Mouse (Mus musculus) forebrain, postnatal 0 days (tissue): ENCODE data around the gene Tulp3. TPM values are rescaled to one million over a fixed set of nuclear protein-coding genes. Genes with fewer than 3 reads are reported as not detected.

Source experiments
- ATAC-seq: fragments of 200-750 bp; cut with Nextera tagmentation; 2 replicates; pipeline ENCODE4 v1.8.0; 2017; ENCODE audit warnings: mild to moderate bottlenecking, moderate library complexity
- DNase-seq: peaks from one replicate; pipeline ENCODE4 v3.0.0-alpha.2; 2015
- H3K27ac ChIP-seq: fragments of 300-500 bp; sonication (generic); 2 replicates; pipeline ENCODE4 v1.5.1; 2014; ENCODE audit warnings: low read depth, mild to moderate bottlenecking, antibody characterized with exemption, low read length, moderate library complexity, mixed read lengths
- H3K27me3 ChIP-seq: fragments of 300-500 bp; sonication (generic); 2 replicates; pipeline ENCODE4 v1.6.1; 2014; ENCODE audit warnings: mild to moderate bottlenecking, low read length, mixed read lengths; ENCODE audit not compliant: insufficient read depth
- H3K36me3 ChIP-seq: fragments of 300-500 bp; sonication (generic); 2 replicates; pipeline ENCODE4 v1.6.1; 2014; ENCODE audit warnings: mild to moderate bottlenecking, moderate library complexity; ENCODE audit not compliant: insufficient read depth
- H3K4me1 ChIP-seq: fragments of 300-500 bp; sonication (generic); 2 replicates; pipeline ENCODE4 v1.6.1; 2014; ENCODE audit warnings: antibody characterized with exemption; ENCODE audit not compliant: insufficient read depth
- H3K4me2 ChIP-seq: fragments of 300-500 bp; sonication (generic); 2 replicates; pipeline ENCODE4 v1.6.1; 2014; ENCODE audit warnings: low read depth, mild to moderate bottlenecking, moderate library complexity
- H3K4me3 ChIP-seq: fragments of 300-500 bp; sonication (generic); 2 replicates; pipeline ENCODE4 v1.5.1; 2014; ENCODE audit warnings: low read depth, low read length, mixed read lengths
- H3K9ac ChIP-seq: fragments of 300-500 bp; sonication (generic); 2 replicates; pipeline ENCODE4 v1.6.1; 2014; ENCODE audit warnings: mild to moderate bottlenecking
- H3K9me3 ChIP-seq: fragments of 300-500 bp; sonication (generic); 2 replicates; pipeline ENCODE4 v1.6.1; 2016; ENCODE audit warnings: low read length
- CTCF ChIP-seq: sonication (generic); IDR thresholded peaks from 2 replicates; pipeline ENCODE4 v1.5.1; 2016; ENCODE audit warnings: antibody characterized with exemption, control low read depth, low read depth
- WGBS: fragments of 180-500 bp; shearing (Covaris S2); extraction: QIAGEN DNeasy Blood & Tissue Kit; methylation state at CpG from one replicate; pipeline ENCODE4 v1.1.7; 2014; 5-methylcytosine and 5-hydroxymethylcytosine counted together
- polyA plus RNA-seq: library from polyadenylated mRNA; unstranded; fragments of >200 nt; fragmentation: Nextera tagmentation; extraction: Ambion mirVana; gene quantifications from 2 replicates; pipeline ENCODE4 v1.2.1, GENCODE M21; 2015
- total RNA-seq: library from RNA; depleted of rRNA; stranded (reverse); fragments of >200 nt; gene quantifications from 2 replicates; pipeline ENCODE4 v1.2.3, GENCODE M21; 2014

Tulp3 gene
- total and polyA plus RNA-seq, 2 experiments from 2014 or later: 11.0 to 13.5 TPM

DNA sequence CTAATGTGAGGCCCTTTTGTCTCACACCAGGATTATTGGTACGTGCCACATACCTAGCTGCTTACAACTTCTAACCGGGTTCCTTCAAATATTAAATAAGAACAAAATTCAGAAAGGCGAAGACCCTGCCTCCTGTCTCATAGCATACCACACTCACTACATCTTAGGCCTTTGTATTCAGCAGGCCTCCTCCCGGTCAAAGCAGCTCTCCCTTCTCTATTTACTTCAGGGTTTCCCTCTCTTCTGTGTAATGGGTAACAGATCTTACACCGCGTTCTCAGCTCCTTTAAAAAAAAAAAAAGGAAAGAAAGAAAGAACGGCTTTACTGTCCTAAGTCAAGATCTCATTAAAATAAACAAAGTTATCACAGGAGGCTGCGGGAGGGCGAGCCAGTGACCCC is 6.2 kb upstream of the Tulp3 start:
- Histone ChIP-seq H3K4me3 (peak overlapping the region; percentile 78), H3K9ac (peak overlapping the region; percentile 76), H3K9me3 (no peaks in the 10 kb centered on the region), H3K4me2 (peak overlapping the region; percentile 100), H3K36me3 (peaks cover 10% of the 10 kb centered on the region), H3K27me3 (no peaks in the 10 kb centered on the region), H3K27ac (peak overlapping the region; percentile 88; the same call in 1 of the 2 replicates), H3K4me1 (peaks cover 12% of the 10 kb centered on the region)
- no peak for DNase-seq
- ATAC-seq: no peak
- 14% methylated on average over 9 of the region's 9 CpGs for WGBS
- no peak for TF ChIP-seq CTCF

- Histone ChIP-seq H3K4me3 (no peak overlapping the region), H3K36me3 (peaks cover 10% of the 10 kb centered on the region), H3K4me2 (no peak overlapping the region), H3K9ac (no peak overlapping the region), H3K9me3 (no peaks in the 10 kb centered on the region), H3K27ac (no peak overlapping the region), H3K4me1 (peaks cover 19% of the 10 kb centered on the region), H3K27me3 (no peaks in the 10 kb centered on the region)
- peak; percentile 82 for DNase-seq
- WGBS: 4% methylated on average over 2 of the region's 2 CpGs
- ATAC-seq: no peak
- TF ChIP-seq CTCF: peak; percentile 89
Observed at GRCm38 (mm10) chr6:128358999-128359398, 3.3 kb upstream of the Tulp3 start.

DNA sequence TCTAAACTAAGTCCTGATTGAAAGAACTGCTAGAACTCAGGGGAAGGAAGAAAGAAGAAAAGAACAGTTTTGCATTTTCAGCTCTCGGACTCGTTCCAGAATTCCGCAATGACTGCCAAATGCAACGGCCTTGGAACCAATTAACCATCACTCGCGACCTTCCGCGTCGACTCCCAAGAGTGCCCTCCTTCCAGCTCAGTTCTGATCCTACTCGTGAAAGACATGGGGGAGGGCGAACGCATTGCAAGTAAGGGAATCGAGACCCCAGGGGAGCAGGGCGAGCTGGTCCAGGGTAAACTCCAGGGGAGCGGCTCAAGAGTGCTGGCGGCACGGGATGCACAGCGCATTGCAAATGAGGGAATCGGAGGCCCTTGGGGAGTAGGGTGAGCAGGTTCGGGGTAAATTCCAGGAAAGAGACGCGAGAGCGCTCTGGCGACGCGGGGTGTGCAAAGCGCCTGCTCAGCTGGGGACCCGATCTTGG is 410 bp downstream of the Tulp3 start:
- Histone ChIP-seq H3K9ac (peak overlapping the region; percentile 79), H3K4me3 (peak overlapping the region; percentile 73), H3K36me3 (peaks cover 10% of the 10 kb centered on the region), H3K27ac (peak overlapping the region; percentile 89), H3K4me2 (peak overlapping the region; percentile 66), H3K4me1 (peaks cover 7% of the 10 kb centered on the region; the same call in 1 of the 2 replicates), H3K9me3 (no peaks in the 10 kb centered on the region), H3K27me3 (no peaks in the 10 kb centered on the region)
- WGBS: under 1% methylated on average over 26 of the region's 28 CpGs
- ATAC-seq (peak; percentile 79), DNase-seq (peak; percentile 79)
- no peak for TF ChIP-seq CTCF

GRCm38 (mm10) chr6:128354140-128354539 is 1.5 kb downstream of the Tulp3 start:
- DNase-seq (no peak), ATAC-seq (no peak)
- Histone ChIP-seq H3K4me2 (no peak overlapping the region; the same call in 1 of the 2 replicates), H3K4me3 (no peak overlapping the region), H3K4me1 (peaks cover 7% of the 10 kb centered on the region; the same call in 1 of the 2 replicates), H3K27me3 (no peaks in the 10 kb centered on the region), H3K9me3 (no peaks in the 10 kb centered on the region), H3K9ac (0 out of 2 replicates have a peak overlapping the region, but pooled peaks have one; percentile 2), H3K36me3 (peaks cover 10% of the 10 kb centered on the region), H3K27ac (no peak overlapping the region)
- TF ChIP-seq CTCF: no peak
- 25% methylated on average over 3 of the region's 3 CpGs for whole genome bisulfite sequencing

DNA sequence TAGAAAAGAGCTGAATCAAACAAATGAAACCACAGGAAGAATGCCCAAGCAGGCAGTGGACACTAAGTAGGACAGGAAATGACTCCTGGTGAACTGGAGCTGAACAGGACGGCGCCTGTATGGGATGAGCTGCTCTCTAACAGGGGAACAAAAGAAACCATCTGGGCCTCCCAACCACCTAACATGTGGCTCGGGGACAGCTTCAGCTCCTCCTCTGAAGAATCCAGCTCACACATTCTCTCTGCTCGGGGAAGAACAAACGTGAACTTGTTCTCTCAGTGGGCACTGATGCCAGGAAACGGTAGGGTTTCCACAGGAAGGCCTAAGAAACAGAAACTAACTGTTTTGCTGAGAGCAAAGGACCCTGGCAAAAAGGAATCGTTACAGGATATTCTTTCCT is 5.9 kb downstream of the Tulp3 start:
- peak; percentile 71 for ATAC-seq
- no peak for DNase-seq
- H3K27ac ChIP-seq: no peak overlapping the region

DNA sequence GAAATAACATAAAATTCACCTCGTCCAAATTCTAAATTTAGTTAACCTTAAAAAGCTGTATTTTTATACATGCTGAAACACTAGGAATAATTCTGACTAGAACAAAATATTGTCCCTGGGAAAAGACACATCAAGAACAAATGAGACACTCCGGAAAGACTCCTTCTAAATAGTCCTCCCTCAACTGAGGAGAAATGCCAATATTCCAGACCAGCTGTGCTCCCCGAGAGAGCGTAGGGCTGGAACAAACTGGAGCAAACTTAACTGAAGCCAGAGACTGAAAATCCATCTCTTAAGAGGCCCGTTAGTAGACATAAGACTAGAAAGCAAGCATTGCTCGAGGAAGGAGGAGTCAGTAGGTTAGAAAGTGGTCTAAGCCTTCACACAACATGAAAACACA is 8.9 kb downstream of the Tulp3 start:
- Histone ChIP-seq H3K4me1 (no peaks in the 10 kb centered on the region), H3K9ac (no peak overlapping the region), H3K9me3 (no peaks in the 10 kb centered on the region), H3K27ac (0 out of 2 replicates have a peak overlapping the region, but pooled peaks have one; percentile 9), H3K4me2 (no peak overlapping the region), H3K4me3 (no peak overlapping the region), H3K36me3 (peaks cover 6% of the 10 kb centered on the region), H3K27me3 (no peaks in the 10 kb centered on the region)
- DNase-seq (no peak), ATAC-seq (no peak)
- 82% methylated on average over 6 of the region's 6 CpGs for WGBS
- TF ChIP-seq CTCF: no peak

More for the DNA sequence above, 5.9 kb downstream of the Tulp3 start:
- Histone ChIP-seq H3K36me3 (no peaks in the 10 kb centered on the region), H3K4me3 (no peak overlapping the region), H3K4me1 (0 out of 2 replicates have a peak, but pooled peaks cover 4% of the 10 kb centered on the region), H3K27me3 (no peaks in the 10 kb centered on the region), H3K9me3 (no peaks in the 10 kb centered on the region), H3K4me2 (no peak overlapping the region), H3K9ac (no peak overlapping the region)
- WGBS: 45% methylated on average over 7 of the region's 7 CpGs
- TF ChIP-seq CTCF: no peak

GRCm38 (mm10) chr6:128345623-128346022 is 10.0 kb downstream of the Tulp3 start:
- Histone ChIP-seq H3K9me3 (no peaks in the 10 kb centered on the region), H3K27me3 (no peaks in the 10 kb centered on the region), H3K4me3 (no peak overlapping the region), H3K4me2 (no peak overlapping the region), H3K36me3 (peaks cover 6% of the 10 kb centered on the region), H3K9ac (no peak overlapping the region), H3K4me1 (no peaks in the 10 kb centered on the region), H3K27ac (no peak overlapping the region)
- ATAC-seq (no peak), DNase-seq (no peak)
- TF ChIP-seq CTCF: no peak
- WGBS: 90% methylated on average over 10 of the region's 10 CpGs
